Mouse (Mus musculus): ENCODE data around the gene Zfp949. TPM values are rescaled to one million over a fixed set of nuclear protein-coding genes. Genes with fewer than 3 reads are reported as not detected.
A peak's percentile ranks its signal among the peaks of the same experiment; 100 is the strongest.

Zfp949 gene
- total and polyA plus RNA-seq, 3 experiments = 5.2 to 9.3 (median 7.5) TPM

DNA sequence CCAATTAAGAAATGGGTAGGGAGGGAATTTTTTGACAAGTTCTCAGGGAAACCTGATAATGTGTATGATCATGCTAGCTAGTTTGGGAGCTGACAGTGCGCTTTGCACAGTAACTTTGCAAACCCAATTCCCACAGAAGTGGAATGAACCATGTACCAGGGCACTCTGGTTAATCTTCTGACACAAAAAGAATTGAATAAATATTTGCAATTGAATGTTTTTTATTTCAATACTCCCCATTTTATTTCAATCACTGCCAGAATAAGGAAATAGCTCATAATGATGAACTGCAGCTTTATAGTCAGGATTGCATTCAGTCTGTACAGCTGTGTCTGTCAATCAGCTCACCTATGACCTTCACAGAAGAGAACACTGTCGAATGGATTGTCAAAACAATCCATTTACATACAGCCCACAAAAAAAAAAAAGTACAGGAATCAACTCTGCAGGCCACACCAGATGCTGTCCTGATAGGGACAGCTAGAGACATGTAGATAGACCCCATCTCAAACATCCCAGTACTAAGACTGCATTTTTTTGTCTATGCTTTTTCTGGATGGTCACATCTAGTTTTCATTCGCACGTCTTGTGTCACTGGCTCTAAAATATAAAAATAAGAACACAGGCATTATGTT, 26.9 kb upstream of the Zfp949 start:
- dilution Hi-C loops (cut with MboI; ENCODE audit: extremely low pct_ligation_motif_present, extremely low pct_unique_long_range_greater_than_20kb, low sequenced_read_pairs) = no loop called here
- Histone ChIP-seq H3K36me3 (replicated peaks in 1 of 2; ENCODE audit: control insufficient read depth in 1 of 2, insufficient read depth in 1 of 2, low read length in 1 of 2) (peaks cover 6 to 22% of the 10 kb centered on the region in 2 experiments), H3K79me2 (replicated peaks; ENCODE audit: control insufficient read depth, extremely low read depth, insufficient read depth, poor library complexity, severe bottlenecking) (peaks cover 17% of the 10 kb centered on the region), H3K9ac (ENCODE audit: insufficient read depth, low read depth) (peak overlapping the region; percentile 90; the same call in 1 of the 2 replicates), H3K4me1 (ENCODE audit: control insufficient read depth in 1 of 2, insufficient read depth in 2 of 2) (peaks cover 4 to 34% of the 10 kb centered on the region in 2 experiments; a peak in 3 of 4 replicates), H3K27ac (ENCODE audit: insufficient read depth, low read depth) (no peak overlapping the region), H3K4me2 (ENCODE audit: insufficient read depth, low read depth, poor library complexity, severe bottlenecking) (peak overlapping the region; percentile 97), H3K9me3 (replicated peaks; ENCODE audit: low read length) (no peaks in the 10 kb centered on the region), H3K27me3 (replicated peaks) (no peaks in the 10 kb centered on the region), H3K4me3 (replicated peaks in 1 of 3; ENCODE audit: low read depth in 2 of 3, low read length in 2 of 3, poor library complexity in 1 of 3) (peak overlapping the region; percentile 0 to 88 (median 72))
- no peak for DNase-seq (ENCODE audit: extremely low read depth)
- TF ChIP-seq ZNF384 (IDR thresholded peaks at IDR 0.05; ENCODE audit: low read depth, low read length) (peak; percentile 51), BHLHE40 (IDR thresholded peaks at IDR 0.05; ENCODE audit: low read depth, low read length) (no peak)
- in situ Hi-C loops (cut with MboI; ENCODE audit: low pct_ligation_motif_present, low pct_unique_long_range_greater_than_20kb, low sequenced_read_pairs) = loop anchor here (5.0 kb wide), 1 partner anchor 39 kb away; the partner anchor contains the start of gene Syncrip

DNA sequence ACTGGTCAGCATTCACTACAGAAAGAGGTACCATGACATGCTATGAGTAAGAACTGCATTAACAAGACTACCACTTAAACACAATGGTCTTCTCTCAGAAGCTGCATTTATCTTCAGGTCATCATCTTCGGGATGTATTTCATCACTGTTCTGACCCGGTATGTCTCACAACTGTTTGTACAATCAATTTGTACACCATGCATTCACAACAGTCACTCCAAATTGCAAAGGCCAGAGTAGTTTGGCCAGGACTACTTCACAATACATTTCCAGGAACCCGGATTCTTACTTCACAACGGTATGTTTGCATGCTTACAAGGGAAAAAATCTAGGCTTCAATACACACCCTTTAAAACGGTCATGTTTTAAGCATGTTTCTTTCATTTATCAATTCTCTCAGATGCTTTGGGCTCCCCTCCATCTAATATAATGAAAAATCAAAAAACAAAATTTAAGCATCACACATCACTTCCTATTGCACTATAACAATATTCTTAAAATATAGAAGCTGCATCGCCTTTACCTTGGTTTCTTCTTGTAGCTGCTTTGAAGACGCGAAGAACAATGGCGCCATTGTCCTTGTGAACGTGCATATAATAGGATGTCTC, 25.8 kb upstream of the Zfp949 start:
- Histone ChIP-seq H3K36me3 (replicated peaks in 1 of 2; ENCODE audit: control insufficient read depth in 1 of 2, insufficient read depth in 1 of 2, low read length in 1 of 2) (peaks cover 6 to 22% of the 10 kb centered on the region in 2 experiments), H3K4me1 (ENCODE audit: control insufficient read depth in 1 of 2, insufficient read depth in 2 of 2) (peaks cover 4 to 27% of the 10 kb centered on the region in 2 experiments; a peak in 3 of 4 replicates), H3K79me2 (replicated peaks; ENCODE audit: control insufficient read depth, extremely low read depth, insufficient read depth, poor library complexity, severe bottlenecking) (peaks cover 17% of the 10 kb centered on the region), H3K9me3 (replicated peaks; ENCODE audit: low read length) (no peaks in the 10 kb centered on the region), H3K4me2 (ENCODE audit: insufficient read depth, low read depth, poor library complexity, severe bottlenecking) (peak overlapping the region; percentile 83), H3K27me3 (replicated peaks) (no peaks in the 10 kb centered on the region), H3K27ac (ENCODE audit: insufficient read depth, low read depth) (peak overlapping the region; percentile 34; the same call in 1 of the 2 replicates), H3K4me3 (replicated peaks in 1 of 3; ENCODE audit: low read depth in 2 of 3, low read length in 2 of 3, poor library complexity in 1 of 3) (peak overlapping the region; percentile 72 to 88 (median 80)), H3K9ac (ENCODE audit: insufficient read depth, low read depth) (peak overlapping the region; percentile 90)
- in situ Hi-C loops (cut with MboI; ENCODE audit: low pct_ligation_motif_present, low pct_unique_long_range_greater_than_20kb, low sequenced_read_pairs) = loop anchor here (5.0 kb wide), 1 partner anchor 40 kb away; the partner anchor contains the start of gene Syncrip
- dilution Hi-C loops (cut with MboI; ENCODE audit: extremely low pct_ligation_motif_present, extremely low pct_unique_long_range_greater_than_20kb, low sequenced_read_pairs) = no loop called here
- no peak for DNase-seq (ENCODE audit: extremely low read depth)
- TF ChIP-seq CHD1 (IDR thresholded peaks at IDR 0.05; ENCODE audit: low read depth, low read length) = peak; percentile 94
- 0 out of 2 replicates have a peak, but pooled peaks have one; percentile 31 for TF ChIP-seq MAFK (IDR thresholded peaks at IDR 0.05; ENCODE audit: insufficient replicate concordance, low read length)
- no peak for TF ChIP-seq RAD21 (IDR thresholded peaks at IDR 0.05; ENCODE audit: low read depth, low read length)
- no peak for TF ChIP-seq GABPA (IDR thresholded peaks at IDR 0.05; ENCODE audit: insufficient replicate concordance, low read depth, low read length)
- TF ChIP-seq MYC (IDR thresholded peaks at IDR 0.05; ENCODE audit: low read depth, low read length) = peak; percentile 20; the same call in 1 of the 2 replicates
- no peak; the same call in 1 of the 2 replicates for TF ChIP-seq HCFC1 (IDR thresholded peaks at IDR 0.05; ENCODE audit: low read depth, low read length)
- no peak for TF ChIP-seq MEF2A (IDR thresholded peaks at IDR 0.05; ENCODE audit: borderline replicate concordance, low read depth, low read length)
- TF ChIP-seq ZKSCAN1 (IDR thresholded peaks at IDR 0.05; ENCODE audit: borderline replicate concordance, low read depth, low read length) = no peak
- no peak for TF ChIP-seq ELF1 (IDR thresholded peaks at IDR 0.05; ENCODE audit: low read depth, low read length)
- no peak for TF ChIP-seq NRF1 (IDR thresholded peaks at IDR 0.05; ENCODE audit: low read depth, low read length)
- TF ChIP-seq MAX (IDR thresholded peaks at IDR 0.05; ENCODE audit: low read length) = peak; percentile 4; the same call in 1 of the 2 replicates
- TF ChIP-seq POLR2A (IDR thresholded peaks at IDR 0.05; ENCODE audit: low read depth, low read length) = no peak
- TF ChIP-seq TCF12 (IDR thresholded peaks at IDR 0.05; ENCODE audit: low read depth, low read length) = no peak
- no peak for TF ChIP-seq ZC3H11A (IDR thresholded peaks at IDR 0.05; ENCODE audit: low read depth, low read length)
- TF ChIP-seq USF2 (conservative IDR thresholded peaks at IDR 0.05; ENCODE audit: low read depth, low read length) = no peak; the same call in 1 of the 2 replicates
- no peak for TF ChIP-seq RCOR1 (conservative IDR thresholded peaks at IDR 0.05; ENCODE audit: low read depth, low read length)
- TF ChIP-seq SMC3 (IDR thresholded peaks at IDR 0.05; ENCODE audit: low read depth, low read length) = no peak
- TF ChIP-seq USF1 (IDR thresholded peaks at IDR 0.05; ENCODE audit: low read depth, low read length) = no peak
- peak; percentile 52 for TF ChIP-seq CHD2 (IDR thresholded peaks at IDR 0.05; ENCODE audit: low read length)
- no peak for TF ChIP-seq ZNF384 (IDR thresholded peaks at IDR 0.05; ENCODE audit: low read depth, low read length)
- no peak for TF ChIP-seq MAZ (IDR thresholded peaks at IDR 0.05; ENCODE audit: low read depth, low read length)
- peak; percentile 79; the same call in 1 of the 2 replicates for TF ChIP-seq SIN3A (IDR thresholded peaks at IDR 0.05; ENCODE audit: low read length)
- no peak for TF ChIP-seq BHLHE40 (IDR thresholded peaks at IDR 0.05; ENCODE audit: low read depth, low read length)
- TF ChIP-seq PAX5 (IDR thresholded peaks at IDR 0.05; ENCODE audit: low read length) = no peak
- no peak for TF ChIP-seq POLR2AphosphoS2 (IDR thresholded peaks at IDR 0.05; ENCODE audit: low read depth, low read length)
- TF ChIP-seq E2F4 (IDR thresholded peaks at IDR 0.05; ENCODE audit: insufficient replicate concordance, low read depth, low read length) = no peak
